Mouse (Mus musculus) lung, adult 2 months (tissue): ENCODE measurements around the gene Hoxd9. TPM values are rescaled to one million over a fixed set of nuclear protein-coding genes. Genes with fewer than 3 reads are reported as not detected.

Experiments
- DNase-seq: peaks from one replicate; pipeline ENCODE4 v3.0.0; 2022
- H3K4me1 ChIP-seq: fragments of 200-500 bp; 2 replicates; pipeline ENCODE4 v1.6.1; 2011; ENCODE audit warnings: low read length; ENCODE audit not compliant: control insufficient read depth, insufficient read depth
- H3K4me3 ChIP-seq: fragments of 200-500 bp; replicated peaks from 2 replicates; pipeline ENCODE3; 2011; ENCODE audit warnings: low read depth, mild to moderate bottlenecking, control low read depth, low read length; ENCODE audit errors: extremely low read depth
- CTCF ChIP-seq: fragments of 200-500 bp; IDR thresholded peaks from 2 replicates; pipeline ENCODE4 v1.5.1; 2011; ENCODE audit warnings: mild to moderate bottlenecking, low read length, control low read depth; ENCODE audit not compliant: insufficient read depth
- POLR2A ChIP-seq: fragments of 200-500 bp; IDR thresholded peaks from 2 replicates; pipeline ENCODE4 v1.6.1; 2011; ENCODE audit warnings: low read depth, mild to moderate bottlenecking, control low read depth, low read length, borderline replicate concordance; ENCODE audit errors: extremely low read depth
- WGBS: fragments of 180-500 bp; shearing (Covaris S2); methylation state at CpG from one replicate; pipeline ENCODE4 v1.1.7; 2018; 5-methylcytosine and 5-hydroxymethylcytosine counted together
- polyA plus RNA-seq: library from polyadenylated mRNA; depleted of rRNA; stranded (reverse); fragments of >200 nt; gene quantifications from 2 replicates; pipeline ENCODE4 v1.2.3, GENCODE M21; 2012

Gene Hoxd9
- polyA plus RNA-seq, 1 experiment, result 0.75 TPM

GRCm38 (mm10) chr2:74702820-74703219, 5.3 kb downstream of the Hoxd9 start:
- WGBS, result 29% methylated on average over 6 of the region's 6 CpGs
- TF ChIP-seq CTCF (no peak), POLR2A (no peak)
- Histone ChIP-seq H3K4me1 (peaks cover 4% of the 10 kb centered on the region; the same call in 1 of the 2 replicates), H3K4me3 (no peak overlapping the region)
- DNase-seq, result no peak

DNA sequence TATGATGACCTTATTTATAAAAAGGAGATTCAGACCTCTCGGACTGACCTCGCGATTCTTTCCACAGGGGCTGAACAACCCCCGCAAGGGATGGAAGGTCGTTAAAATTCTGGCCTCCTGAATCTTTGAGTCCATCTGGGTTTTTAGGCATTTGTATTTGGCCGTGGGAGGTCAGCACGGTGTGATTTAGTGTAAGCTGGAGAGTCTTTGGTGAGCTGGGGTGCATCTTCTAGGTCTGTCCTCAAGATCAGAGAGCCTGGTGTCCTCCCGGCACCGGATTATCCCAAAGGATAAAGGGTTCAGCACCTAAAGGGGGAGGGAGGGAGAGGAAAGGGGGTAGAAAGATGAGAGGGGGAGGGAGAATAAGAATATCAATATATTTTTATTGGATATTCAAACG, 5.8 kb downstream of the Hoxd9 start:
- 24% methylated on average over 10 of the region's 10 CpGs for WGBS
- no peak overlapping the region for H3K4me3 ChIP-seq
- TF ChIP-seq CTCF (no peak), POLR2A (no peak)
- no peak for DNase-seq
- H3K4me1 ChIP-seq, result peaks cover 1% of the 10 kb centered on the region; the same call in 1 of the 2 replicates

DNA sequence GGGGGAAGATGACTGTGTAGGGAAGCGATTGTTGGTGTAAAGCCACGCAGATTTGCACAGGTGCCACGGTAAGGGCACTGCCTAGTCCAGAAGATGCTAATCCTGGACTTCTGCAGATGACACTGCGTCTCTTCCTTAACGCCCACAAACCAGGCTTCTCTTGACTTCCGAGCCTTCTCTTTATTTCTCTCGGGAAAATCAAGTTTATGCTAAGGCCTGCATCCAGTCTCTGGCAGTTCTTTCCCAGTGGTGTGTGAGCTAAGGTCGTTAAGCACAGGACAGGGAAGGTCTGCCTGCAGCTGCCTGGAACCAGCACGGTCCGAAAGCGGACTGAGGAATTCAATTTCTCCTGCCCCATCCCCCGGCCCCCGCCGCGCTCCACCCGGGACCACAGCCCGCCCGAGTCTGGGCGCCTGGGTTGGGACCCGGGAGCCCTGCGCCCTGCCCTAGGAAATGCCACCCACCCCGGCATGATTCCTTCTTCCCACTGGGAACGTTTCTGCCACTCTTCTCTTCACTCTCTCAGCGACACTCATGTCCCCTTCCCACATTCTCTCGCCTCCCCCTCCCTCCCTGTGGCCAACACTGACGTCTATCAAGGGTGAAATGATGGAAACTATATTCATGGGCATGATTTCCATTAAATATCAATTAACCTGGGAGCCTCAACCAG, 6.3 kb downstream of the Hoxd9 start:
- DNase-seq, result no peak
- TF ChIP-seq CTCF, result no peak
- TF ChIP-seq POLR2A, result no peak
- Histone ChIP-seq H3K4me3 (no peak overlapping the region), H3K4me1 (no peaks in the 10 kb centered on the region)
- 8% methylated on average over 26 of the region's 26 CpGs for WGBS

DNA sequence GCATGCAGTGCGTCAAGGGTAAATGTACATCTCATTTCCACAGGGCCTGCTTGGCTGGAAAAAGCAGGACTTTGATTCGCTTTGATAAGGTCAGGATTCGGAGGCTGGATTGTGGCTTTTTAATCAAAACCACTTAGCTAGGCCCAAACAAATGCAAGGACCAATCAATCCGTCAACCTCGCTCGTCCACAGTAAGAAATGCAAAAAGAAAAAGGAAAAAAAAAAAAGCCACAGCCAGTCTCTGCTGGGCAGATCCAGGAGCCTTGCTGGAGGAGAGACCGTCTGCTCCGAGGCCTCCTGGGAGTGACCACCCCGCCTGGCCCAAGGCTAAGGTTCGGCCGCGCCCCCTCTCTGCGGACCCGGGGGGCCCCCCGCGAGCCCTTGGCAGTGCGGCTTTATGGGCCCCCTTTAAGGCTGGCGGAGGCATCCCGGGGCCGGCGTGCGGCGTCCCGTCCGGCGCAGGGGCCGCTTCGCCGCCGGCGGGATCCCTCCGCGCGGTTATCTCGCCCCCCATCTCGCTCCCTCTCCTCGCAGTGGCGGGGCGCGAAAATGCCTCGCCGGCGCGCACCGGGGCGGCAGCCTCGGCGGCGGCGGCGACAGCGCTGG, 7.0 kb downstream of the Hoxd9 start, which contains the start of gene Hoxd8:
Gene Hoxd8, plus strand, starts transcription at position 223 of the 606 bp plus-strand sequence.
- no peak within 1 kb of the TSS for H3K4me3 ChIP-seq
- DNase-seq, result no peak
- 4% methylated on average over 47 of the region's 52 CpGs for WGBS
- TF ChIP-seq CTCF, result no peak
- no peak for TF ChIP-seq POLR2A
- H3K4me1 ChIP-seq, result no peaks in the 10 kb centered on the region

DNA sequence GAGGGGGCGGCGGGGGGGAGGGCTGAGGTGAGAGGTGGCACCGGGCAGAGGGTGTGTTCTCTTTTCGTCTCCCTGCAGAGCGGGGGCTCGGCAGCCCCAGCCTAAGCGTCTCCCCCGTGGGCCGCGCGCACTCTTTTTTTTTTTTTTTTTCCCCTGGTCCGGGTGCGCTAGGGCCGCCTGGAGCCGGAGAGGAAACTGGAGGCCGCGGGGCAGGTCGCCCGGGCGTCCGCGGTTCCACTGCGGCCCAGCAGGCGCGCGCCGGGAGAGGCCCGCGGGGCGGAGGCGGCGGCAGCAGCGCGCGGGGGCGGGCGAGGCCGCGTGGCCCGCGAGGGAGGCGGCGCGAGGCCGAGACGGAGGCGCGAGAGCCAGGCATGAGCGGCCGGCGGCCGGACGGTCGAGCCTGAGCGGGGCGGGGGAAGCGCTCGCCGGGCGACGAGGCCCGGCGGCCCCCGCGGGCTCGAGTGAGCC, 7.5 kb downstream of the Hoxd9 start:
- no peak for DNase-seq
- Histone ChIP-seq H3K4me1 (no peaks in the 10 kb centered on the region), H3K4me3 (no peak overlapping the region)
- WGBS, result under 1% methylated on average over 64 of the region's 66 CpGs
- no peak for TF ChIP-seq CTCF
- no peak for TF ChIP-seq POLR2A

DNA sequence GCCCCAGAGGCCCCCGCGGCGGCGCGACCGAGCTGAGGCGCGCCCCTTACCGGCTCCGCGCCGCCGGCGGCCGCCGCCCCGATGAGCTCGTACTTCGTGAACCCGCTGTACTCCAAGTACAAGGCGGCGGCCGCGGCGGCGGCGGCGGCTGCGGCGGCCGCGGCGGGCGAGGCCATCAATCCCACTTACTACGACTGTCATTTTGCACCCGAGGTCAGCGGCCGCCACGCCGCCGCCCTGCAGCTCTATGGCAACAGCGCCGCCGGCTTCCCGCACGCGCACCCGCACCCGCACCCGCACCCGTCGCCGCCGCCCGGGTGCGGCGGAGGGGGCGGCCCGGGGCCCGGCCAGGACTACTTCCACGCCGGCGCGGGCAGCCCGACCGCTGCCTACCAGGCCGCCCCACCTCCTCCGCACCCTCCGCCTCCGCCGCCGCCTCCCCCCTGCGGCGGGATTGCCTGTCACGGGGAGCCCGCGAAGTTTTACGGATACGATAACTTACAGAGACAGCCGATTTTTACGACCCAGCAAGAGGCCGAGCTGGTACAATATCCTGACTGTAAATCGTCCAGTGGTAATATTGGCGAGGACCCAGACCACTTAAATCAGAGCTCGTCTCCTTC, 8.1 kb downstream of the Hoxd9 start:
- no peaks in the 10 kb centered on the region for H3K4me1 ChIP-seq
- no peak for DNase-seq
- 3% methylated on average over 82 of the region's 85 CpGs for WGBS
- TF ChIP-seq CTCF (no peak), POLR2A (no peak)
- no peak overlapping the region for H3K4me3 ChIP-seq

GRCm38 (mm10) chr2:74706393-74706960, 8.9 kb downstream of the Hoxd9 start:
- H3K4me1 ChIP-seq, result no peaks in the 10 kb centered on the region
- H3K4me3 ChIP-seq, result no peak overlapping the region
- no peak for TF ChIP-seq CTCF
- no peak for TF ChIP-seq POLR2A
- 6% methylated on average over 13 of the region's 13 CpGs for WGBS
- DNase-seq, result no peak

DNA sequence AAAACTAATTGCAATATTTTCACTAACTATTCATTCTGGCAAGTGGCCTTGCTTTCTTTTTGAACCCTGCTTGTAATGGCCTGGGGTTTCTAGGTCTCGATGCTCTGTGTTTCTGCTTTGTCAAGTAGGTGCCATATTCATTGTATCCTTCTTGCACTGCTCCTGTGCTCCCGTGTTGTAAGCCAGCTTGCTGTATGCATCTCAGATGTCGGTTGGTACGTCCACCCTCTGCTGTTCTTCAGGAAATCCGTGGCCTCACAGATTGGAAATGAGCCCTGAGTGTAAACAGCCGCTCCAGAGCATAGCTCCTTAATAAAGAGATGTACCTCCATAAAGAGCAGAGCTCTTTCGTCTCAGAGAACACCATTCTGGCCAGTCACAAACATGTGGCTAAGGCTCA, 10.1 kb downstream of the Hoxd9 start:
- H3K4me1 ChIP-seq, result no peaks in the 10 kb centered on the region
- no peak for DNase-seq
- no peak for TF ChIP-seq CTCF
- no peak for TF ChIP-seq POLR2A
- WGBS, result 27% methylated on average over 7 of the region's 7 CpGs
- no peak overlapping the region for H3K4me3 ChIP-seq

GRCm38 (mm10) chr2:74708676-74709075, 11.1 kb downstream of the Hoxd9 start:
- Histone ChIP-seq H3K4me3 (no peak overlapping the region), H3K4me1 (no peaks in the 10 kb centered on the region)
- no peak for DNase-seq
- TF ChIP-seq POLR2A (no peak), CTCF (no peak)
- 21% methylated on average over 4 of the region's 4 CpGs for WGBS
